Mouse (Mus musculus) limb, embryonic 13.5 days (tissue): ENCODE measurements around the gene Klhl3. TPM values are rescaled to one million over a fixed set of nuclear protein-coding genes. Genes with fewer than 3 reads are reported as not detected.

ENCODE experiments used
- ATAC-seq: fragments of 200-750 bp; cut with Nextera tagmentation; 2 replicates; pipeline ENCODE4 v1.8.0; 2017; ENCODE audit warnings: low read depth, moderate number of reproducible peaks, moderate TSS enrichment; ENCODE audit not compliant: low FRiP score
- H3K27ac ChIP-seq: fragments of 300-500 bp; sonication (generic); 2 replicates; pipeline ENCODE4 v1.5.1; 2015; ENCODE audit warnings: inconsistent platforms, mild to moderate bottlenecking, moderate library complexity
- H3K27me3 ChIP-seq: fragments of 300-500 bp; sonication (generic); 2 replicates; pipeline ENCODE4 v1.6.1; 2015; ENCODE audit warnings: mild to moderate bottlenecking, inconsistent platforms
- H3K36me3 ChIP-seq: fragments of 300-500 bp; sonication (generic); 2 replicates; pipeline ENCODE4 v1.6.1; 2015; ENCODE audit warnings: inconsistent platforms, mild to moderate bottlenecking, moderate library complexity
- H3K4me1 ChIP-seq: fragments of 300-500 bp; sonication (generic); 2 replicates; pipeline ENCODE4 v1.6.1; 2015; ENCODE audit warnings: inconsistent platforms
- H3K4me2 ChIP-seq: fragments of 300-500 bp; sonication (generic); replicated peaks from 2 replicates; pipeline ENCODE4 v1.6.1; 2015; ENCODE audit warnings: inconsistent platforms, mild to moderate bottlenecking, moderate library complexity
- H3K4me3 ChIP-seq: fragments of 300-500 bp; sonication (generic); 2 replicates; pipeline ENCODE4 v1.5.1; 2015; ENCODE audit warnings: moderate library complexity, mild to moderate bottlenecking, inconsistent platforms
- H3K9ac ChIP-seq: fragments of 300-500 bp; sonication (generic); 2 replicates; pipeline ENCODE4 v1.6.1; 2015; ENCODE audit warnings: mild to moderate bottlenecking, inconsistent platforms
- H3K9me3 ChIP-seq: fragments of 300-500 bp; sonication (generic); 2 replicates; pipeline ENCODE4 v1.6.1; 2016; ENCODE audit warnings: inconsistent platforms
- WGBS: fragments of 180-500 bp; shearing (Covaris S2); methylation state at CpG from one replicate; pipeline ENCODE4 v1.1.7; 2015; 5-methylcytosine and 5-hydroxymethylcytosine counted together
- polyA plus RNA-seq: library from polyadenylated mRNA; unstranded; fragments of >200 nt; fragmentation: Nextera tagmentation; extraction: Ambion mirVana; gene quantifications from 2 replicates; pipeline ENCODE4 v1.2.1, GENCODE M21; 2015

Klhl3 gene
- polyA plus RNA-seq, 1 experiment from 2014 or later, result 4.2 TPM

- ATAC-seq, result 0 out of 2 replicates have a peak, but pooled peaks have one; percentile 64
- Histone ChIP-seq H3K4me3 (no peak overlapping the region), H3K27ac (no peak overlapping the region), H3K36me3 (peaks cover 7% of the 10 kb centered on the region; the same call in 1 of the 2 replicates), H3K27me3 (no peaks in the 10 kb centered on the region), H3K4me1 (peaks cover 16% of the 10 kb centered on the region), H3K4me2 (no peak overlapping the region), H3K9me3 (no peaks in the 10 kb centered on the region), H3K9ac (peak overlapping the region; percentile 31; the same call in 1 of the 2 replicates)
- WGBS, result 55% methylated on average over 10 of the region's 10 CpGs
Observed at GRCm38 (mm10) chr13:58035470-58036156, 77.8 kb downstream of the Klhl3 start.

GRCm38 (mm10) chr13:58034985-58035384, 78.4 kb downstream of the Klhl3 start:
- Histone ChIP-seq H3K9ac (no peak overlapping the region), H3K27me3 (no peaks in the 10 kb centered on the region), H3K4me3 (no peak overlapping the region), H3K36me3 (0 out of 2 replicates have a peak, but pooled peaks cover 2% of the 10 kb centered on the region), H3K4me2 (no peak overlapping the region), H3K27ac (no peak overlapping the region), H3K4me1 (peaks cover 21% of the 10 kb centered on the region), H3K9me3 (no peaks in the 10 kb centered on the region)
- no peak for ATAC-seq
- WGBS, result 96% methylated on average over 3 of the region's 3 CpGs

- peaks cover 23% of the 10 kb centered on the region for H3K4me1 ChIP-seq
- no peak overlapping the region for H3K27ac ChIP-seq
- ATAC-seq, result no peak
- no peak overlapping the region for H3K4me2 ChIP-seq
- no peaks in the 10 kb centered on the region for H3K36me3 ChIP-seq
- no peak overlapping the region for H3K4me3 ChIP-seq
- H3K9ac ChIP-seq, result no peak overlapping the region
- WGBS, result 78% methylated on average over 6 of the region's 6 CpGs
- H3K9me3 ChIP-seq, result no peaks in the 10 kb centered on the region
- H3K27me3 ChIP-seq, result no peaks in the 10 kb centered on the region
Observed at GRCm38 (mm10) chr13:58034507-58034906, 78.9 kb downstream of the Klhl3 start.

GRCm38 (mm10) chr13:58031755-58032154, 81.6 kb downstream of the Klhl3 start:
- H3K27ac ChIP-seq, result no peak overlapping the region
- H3K9ac ChIP-seq, result no peak overlapping the region
- H3K4me3 ChIP-seq, result no peak overlapping the region
- 52% methylated on average over 6 of the region's 6 CpGs for WGBS
- no peaks in the 10 kb centered on the region for H3K36me3 ChIP-seq
- peaks cover 22% of the 10 kb centered on the region for H3K4me1 ChIP-seq
- no peaks in the 10 kb centered on the region for H3K27me3 ChIP-seq
- no peaks in the 10 kb centered on the region for H3K9me3 ChIP-seq
- ATAC-seq, result no peak
- H3K4me2 ChIP-seq, result no peak overlapping the region

- Histone ChIP-seq H3K36me3 (peaks cover 14% of the 10 kb centered on the region; the same call in 1 of the 2 replicates), H3K27ac (no peak overlapping the region), H3K9me3 (no peaks in the 10 kb centered on the region), H3K4me1 (peaks cover 7% of the 10 kb centered on the region), H3K4me3 (no peak overlapping the region), H3K27me3 (no peaks in the 10 kb centered on the region), H3K9ac (no peak overlapping the region), H3K4me2 (no peak overlapping the region)
- no peak for ATAC-seq
- WGBS, result 90% methylated on average over 8 of the region's 8 CpGs
Observed at GRCm38 (mm10) chr13:58027115-58027514, 86.3 kb downstream of the Klhl3 start.

GRCm38 (mm10) chr13:58025701-58026414, 87.5 kb downstream of the Klhl3 start:
- no peaks in the 10 kb centered on the region for H3K27me3 ChIP-seq
- H3K9ac ChIP-seq, result no peak overlapping the region
- H3K27ac ChIP-seq, result no peak overlapping the region
- no peak for ATAC-seq
- no peak overlapping the region for H3K4me2 ChIP-seq
- H3K4me3 ChIP-seq, result no peak overlapping the region
- peaks cover 7% of the 10 kb centered on the region for H3K4me1 ChIP-seq
- WGBS, result 91% methylated on average over 16 of the region's 16 CpGs
- H3K9me3 ChIP-seq, result no peaks in the 10 kb centered on the region
- peaks cover 14% of the 10 kb centered on the region; the same call in 1 of the 2 replicates for H3K36me3 ChIP-seq

- Histone ChIP-seq H3K9ac (no peak overlapping the region), H3K27ac (peak overlapping the region; percentile 15; the same call in 1 of the 2 replicates), H3K9me3 (no peaks in the 10 kb centered on the region), H3K4me2 (no peak overlapping the region), H3K27me3 (no peaks in the 10 kb centered on the region), H3K4me1 (no peaks in the 10 kb centered on the region), H3K36me3 (peaks cover 18% of the 10 kb centered on the region), H3K4me3 (no peak overlapping the region)
- ATAC-seq, result no peak
- 74% methylated on average over 8 of the region's 8 CpGs for WGBS
Observed at GRCm38 (mm10) chr13:58023726-58024453, 89.5 kb downstream of the Klhl3 start.

- no peak overlapping the region for H3K4me3 ChIP-seq
- no peaks in the 10 kb centered on the region for H3K9me3 ChIP-seq
- no peaks in the 10 kb centered on the region for H3K27me3 ChIP-seq
- no peak overlapping the region for H3K27ac ChIP-seq
- no peaks in the 10 kb centered on the region for H3K4me1 ChIP-seq
- no peak overlapping the region for H3K9ac ChIP-seq
- H3K36me3 ChIP-seq, result peaks cover 26% of the 10 kb centered on the region
- H3K4me2 ChIP-seq, result no peak overlapping the region
- WGBS, result 78% methylated on average over 9 of the region's 9 CpGs
- peak; percentile 36; the same call in 1 of the 2 replicates for ATAC-seq
Observed at GRCm38 (mm10) chr13:58023001-58023560, 90.3 kb downstream of the Klhl3 start.

GRCm38 (mm10) chr13:58020428-58020827, 93.0 kb downstream of the Klhl3 start:
- WGBS, result 83% methylated on average over 10 of the region's 10 CpGs
- H3K4me2 ChIP-seq, result no peak overlapping the region
- no peaks in the 10 kb centered on the region for H3K4me1 ChIP-seq
- H3K9me3 ChIP-seq, result no peaks in the 10 kb centered on the region
- H3K27me3 ChIP-seq, result no peaks in the 10 kb centered on the region
- H3K27ac ChIP-seq, result no peak overlapping the region
- H3K36me3 ChIP-seq, result peaks cover 30% of the 10 kb centered on the region
- H3K4me3 ChIP-seq, result no peak overlapping the region
- H3K9ac ChIP-seq, result no peak overlapping the region
- ATAC-seq, result no peak

GRCm38 (mm10) chr13:58017298-58017697, 96.1 kb downstream of the Klhl3 start:
- no peak for ATAC-seq
- 78% methylated on average over 6 of the region's 6 CpGs for WGBS

GRCm38 (mm10) chr13:58012067-58012925, 101.1 kb downstream of the Klhl3 start:
- ATAC-seq, result peak; percentile 71
- H3K27me3 ChIP-seq, result no peaks in the 10 kb centered on the region
- no peaks in the 10 kb centered on the region for H3K9me3 ChIP-seq
- H3K27ac ChIP-seq, result no peak overlapping the region
- 61% methylated on average over 14 of the region's 14 CpGs for WGBS
- H3K36me3 ChIP-seq, result 0 out of 2 replicates have a peak, but pooled peaks cover 11% of the 10 kb centered on the region
- H3K4me2 ChIP-seq, result no peak overlapping the region
- 0 out of 2 replicates have a peak overlapping the region, but pooled peaks have one; percentile 4 for H3K9ac ChIP-seq
- peaks cover 6% of the 10 kb centered on the region; the same call in 1 of the 2 replicates for H3K4me1 ChIP-seq
- H3K4me3 ChIP-seq, result no peak overlapping the region

More at GRCm38 (mm10) chr13:58017298-58017697, 96.1 kb downstream of the Klhl3 start:
- peaks cover 20% of the 10 kb centered on the region for H3K36me3 ChIP-seq
- no peaks in the 10 kb centered on the region for H3K4me1 ChIP-seq
- no peak overlapping the region for H3K9ac ChIP-seq
- no peaks in the 10 kb centered on the region for H3K9me3 ChIP-seq
- H3K4me3 ChIP-seq, result no peak overlapping the region
- H3K27ac ChIP-seq, result no peak overlapping the region
- no peaks in the 10 kb centered on the region for H3K27me3 ChIP-seq
- H3K4me2 ChIP-seq, result no peak overlapping the region
